Mouse (Mus musculus): ENCODE data around the gene Son. TPM values are rescaled to one million over a fixed set of nuclear protein-coding genes. Genes with fewer than 3 reads are reported as not detected.
"Not testable (repeated sequence)": the region's sequence is repeated elsewhere in the genome, so short reads cannot be mapped to it uniquely, and the experiment has no call there.

Son gene
- total RNA-seq, 1 experiment from 2014 or later: 297 TPM

DNA sequence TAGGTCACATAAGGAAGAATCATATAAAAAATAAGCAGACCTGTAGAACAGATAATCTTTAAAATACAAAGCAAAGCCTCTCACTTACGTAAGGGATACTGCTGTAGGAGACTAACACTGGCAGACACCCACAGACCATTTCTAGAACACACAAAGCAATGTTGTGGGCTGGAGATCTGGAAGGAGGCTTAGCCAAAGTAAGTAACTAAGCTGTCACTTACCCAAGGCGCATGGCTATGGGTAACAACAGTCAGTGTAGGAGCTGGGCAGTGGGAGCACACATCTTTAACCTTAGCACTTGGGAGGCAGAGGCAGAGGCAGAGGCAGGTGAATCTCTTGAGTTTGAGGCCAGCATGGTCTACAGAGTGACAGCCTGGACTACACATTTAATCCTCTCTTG, 7.7 kb upstream of the Son start:
- no peak for DNase-seq

DNA sequence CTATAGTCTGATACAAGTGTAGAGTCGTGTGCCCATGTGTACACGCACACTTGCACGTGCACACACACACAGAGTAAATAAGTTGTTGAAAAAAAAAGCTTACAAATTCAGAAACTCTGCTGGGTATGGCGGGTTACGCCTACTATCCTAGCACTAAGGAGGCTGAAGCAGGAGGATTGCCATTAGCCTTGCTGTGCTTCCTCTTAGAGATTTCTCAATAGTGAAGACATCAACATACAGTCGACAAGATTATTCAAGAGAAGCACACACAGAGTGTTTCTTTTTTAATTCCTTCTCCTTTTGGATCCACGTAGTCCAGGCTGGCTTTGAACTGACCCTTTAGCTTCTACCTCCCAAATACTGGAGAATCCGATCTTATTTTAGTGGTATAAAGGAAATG, 7.1 kb upstream of the Son start:
- DNase-seq: no peak

DNA sequence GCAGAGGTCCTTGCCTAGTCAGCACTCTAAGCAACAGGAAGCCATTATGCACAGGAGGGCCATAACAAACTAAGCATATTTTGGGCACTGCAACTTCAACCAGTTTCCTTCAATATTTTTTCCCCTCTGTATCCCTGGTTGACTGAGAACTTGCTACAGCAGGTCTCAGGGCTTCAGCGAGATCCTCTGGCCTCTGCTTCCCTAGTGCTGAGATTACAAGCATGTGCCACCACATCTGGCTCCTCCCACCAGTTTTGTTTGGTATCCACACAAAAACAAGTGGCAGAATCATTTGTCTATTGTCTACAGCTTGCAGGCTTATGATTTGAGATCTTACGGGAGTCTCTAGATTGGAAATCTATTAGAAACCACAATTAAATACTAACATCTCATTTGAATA, 2.4 kb upstream of the Son start:
- no peak for DNase-seq

DNA sequence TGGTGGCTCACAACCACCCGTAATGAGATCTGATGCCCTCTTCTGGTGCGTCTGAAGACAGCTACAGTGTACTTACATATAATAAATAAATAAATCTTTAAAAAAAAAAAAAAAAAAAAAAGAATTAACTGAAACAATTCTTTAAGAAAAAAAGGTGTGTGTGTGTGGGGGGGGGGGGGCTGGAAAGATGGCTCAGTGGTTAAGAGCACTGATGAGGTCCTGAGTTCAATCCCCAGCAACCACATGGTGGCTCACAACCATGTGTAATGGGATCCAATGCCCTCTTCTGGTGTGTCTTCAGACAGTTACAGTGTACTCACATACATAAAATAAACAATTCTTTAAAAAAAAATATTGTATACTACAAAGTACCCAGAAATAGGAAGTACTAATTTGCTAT, 1.9 kb upstream of the Son start:
- not testable (repeated sequence) for DNase-seq

DNA sequence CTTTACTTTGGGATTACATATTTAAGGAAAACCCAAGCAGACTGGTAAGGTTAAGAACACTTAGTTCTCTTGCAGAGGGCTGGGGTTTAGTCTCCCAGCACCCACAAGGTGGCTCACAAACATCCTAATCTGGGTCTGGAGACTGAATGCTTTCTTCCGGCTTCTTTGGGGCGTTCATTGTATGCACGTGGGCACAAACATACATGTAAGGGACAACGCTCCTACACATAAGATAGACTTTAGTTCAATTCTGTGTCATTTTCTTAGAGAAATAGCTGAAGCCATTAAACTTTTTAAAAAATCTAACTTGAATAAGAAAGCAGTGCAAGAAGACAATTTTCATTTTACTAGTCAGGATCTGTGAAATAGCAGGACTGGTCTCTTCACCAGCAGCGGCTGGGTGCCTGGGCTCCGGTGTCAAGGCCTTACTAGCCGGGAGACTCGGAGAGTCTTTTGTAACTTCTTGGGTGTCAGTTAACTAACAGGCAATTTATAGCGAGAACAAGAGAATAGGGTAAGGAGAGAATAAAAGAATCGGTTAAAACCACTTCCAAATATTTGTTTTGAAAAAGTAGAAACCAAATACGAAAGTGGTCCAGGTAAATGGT, 1.2 kb upstream of the Son start:
- DNase-seq: no peak

DNA sequence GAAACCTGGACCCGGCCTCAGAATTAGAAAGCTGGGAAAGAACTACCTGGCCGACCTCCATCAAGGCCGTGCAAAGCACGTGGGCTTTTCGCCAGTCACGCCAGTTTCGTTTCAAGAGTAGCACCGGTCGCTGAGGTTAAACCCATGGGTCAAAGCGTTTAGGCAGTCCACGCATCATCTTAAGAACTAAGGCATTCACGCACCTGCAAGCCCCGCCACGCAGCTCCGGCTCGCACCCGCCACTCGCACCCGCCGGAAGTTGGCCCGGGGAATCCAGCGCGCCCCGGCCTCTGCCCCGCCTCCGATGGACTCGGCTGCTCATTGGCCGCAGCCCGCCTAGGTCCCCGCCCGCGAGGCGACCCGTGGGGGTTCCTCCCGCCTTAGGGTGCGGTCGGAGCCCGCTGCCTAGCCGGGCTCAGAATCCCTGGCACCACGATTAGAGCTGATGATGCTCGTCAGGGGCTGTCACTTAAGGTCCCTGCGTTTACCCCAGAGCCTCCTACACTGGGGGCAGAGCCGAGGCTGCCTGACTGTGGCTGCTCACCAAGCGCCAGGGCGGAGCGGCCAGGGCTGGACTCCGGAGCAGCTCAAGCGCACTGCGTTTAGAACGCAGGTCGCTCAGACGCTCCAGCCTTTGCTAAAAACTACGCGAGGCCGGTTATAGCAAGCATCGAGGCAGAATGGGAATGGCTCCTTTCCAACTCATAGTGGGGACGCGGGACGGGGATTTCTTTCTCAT, 456 bp upstream of the Son start, which contains the start of gene Gart:
Gene Gart (minus strand): TSS at position 272 of the 739 bp plus-strand sequence.
- peak; percentile 98 for DNase-seq

DNA sequence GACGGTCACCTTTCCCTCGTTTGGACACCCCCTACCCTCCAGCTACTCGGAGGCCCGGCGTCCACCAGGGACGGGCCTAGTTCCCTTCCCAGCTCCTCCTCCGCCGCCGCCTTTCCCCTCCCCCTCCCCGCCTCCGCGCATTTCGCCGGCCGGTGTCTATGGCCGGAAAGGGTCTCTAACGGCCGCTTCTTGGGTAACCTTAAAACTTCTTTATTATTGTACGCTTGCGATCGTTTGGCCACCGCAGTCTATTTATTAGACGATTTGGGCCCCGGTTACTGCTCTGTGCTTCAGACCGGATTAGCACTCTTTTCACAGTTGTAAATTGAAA, 879 bp downstream of the Son start:
- peak; percentile 90 for DNase-seq

DNA sequence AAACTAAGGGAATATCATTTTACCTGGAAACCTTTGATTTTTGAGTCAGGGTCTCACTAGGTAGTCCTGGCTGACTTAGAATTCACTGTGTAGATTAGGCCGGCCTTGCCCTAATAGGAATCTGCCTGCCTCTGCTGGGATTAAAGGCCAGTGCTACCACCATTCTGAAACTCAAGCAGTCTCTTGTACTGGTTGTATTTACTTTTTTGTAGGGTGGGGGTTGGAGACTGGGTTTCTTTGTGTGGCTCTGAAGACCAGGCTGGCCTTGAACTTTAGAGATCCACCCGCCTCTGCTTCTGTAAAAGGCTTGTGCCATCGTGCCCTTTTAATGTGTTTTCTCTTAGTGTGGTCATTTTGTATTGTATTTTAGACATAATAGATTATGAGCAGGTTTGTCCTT, 1.9 kb downstream of the Son start:
- DNase-seq: no peak

DNA sequence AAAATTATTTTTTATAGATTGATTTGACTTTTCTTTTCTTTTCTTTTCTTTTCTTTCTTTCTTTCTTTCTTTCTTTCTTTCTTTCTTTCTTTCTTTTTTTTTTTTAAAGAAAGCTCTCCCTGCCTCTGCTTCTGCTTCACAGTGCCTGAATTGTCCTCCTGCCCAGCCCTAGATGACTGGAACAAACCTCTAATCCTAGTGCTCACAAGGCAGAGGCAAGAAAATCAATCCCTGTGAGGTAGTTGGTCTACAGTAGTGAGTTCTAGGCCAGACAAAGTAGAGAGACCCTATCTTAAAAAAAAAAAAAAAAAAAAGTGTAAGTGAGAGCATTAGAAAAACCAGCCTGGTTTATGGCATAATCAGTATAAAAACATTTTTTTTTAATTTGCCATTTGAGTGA, 2.5 kb downstream of the Son start:
- DNase-seq: no peak

DNA sequence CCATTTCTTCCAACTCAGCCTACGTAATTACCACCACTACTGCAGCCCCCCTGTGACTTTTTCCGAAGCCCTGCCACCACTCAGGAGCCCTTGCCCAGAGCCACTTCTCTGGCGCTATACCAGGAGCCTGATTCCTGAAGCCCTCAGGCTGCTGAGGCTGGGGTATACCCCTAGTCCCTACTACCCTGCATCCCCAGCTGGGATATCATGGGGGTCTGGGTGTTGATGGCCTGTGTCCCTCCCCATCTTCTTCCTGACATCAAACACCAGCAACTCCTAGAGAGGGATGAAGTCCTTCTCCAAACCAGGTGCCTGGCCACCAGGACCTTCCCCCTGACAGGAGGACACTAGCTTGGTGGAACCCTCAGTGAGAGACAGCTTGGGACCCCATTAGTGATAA, 4.9 kb downstream of the Son start:
- DNase-seq: no peak

DNA sequence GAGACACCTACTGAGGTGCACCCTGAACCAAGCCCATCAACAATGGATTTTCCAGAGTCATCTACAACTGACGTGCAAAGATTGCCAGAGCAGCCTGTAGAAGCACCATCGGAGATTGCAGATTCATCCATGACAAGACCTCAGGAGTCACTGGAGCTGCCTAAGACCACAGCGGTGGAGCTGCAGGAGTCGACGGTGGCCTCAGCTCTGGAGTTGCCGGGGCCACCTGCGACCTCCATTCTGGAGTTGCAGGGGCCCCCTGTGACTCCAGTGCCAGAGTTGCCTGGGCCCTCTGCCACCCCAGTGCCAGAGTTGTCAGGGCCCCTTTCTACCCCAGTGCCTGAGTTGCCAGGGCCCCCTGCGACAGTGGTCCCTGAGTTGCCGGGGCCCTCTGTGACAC, 8.0 kb downstream of the Son start:
- no peak for DNase-seq

DNA sequence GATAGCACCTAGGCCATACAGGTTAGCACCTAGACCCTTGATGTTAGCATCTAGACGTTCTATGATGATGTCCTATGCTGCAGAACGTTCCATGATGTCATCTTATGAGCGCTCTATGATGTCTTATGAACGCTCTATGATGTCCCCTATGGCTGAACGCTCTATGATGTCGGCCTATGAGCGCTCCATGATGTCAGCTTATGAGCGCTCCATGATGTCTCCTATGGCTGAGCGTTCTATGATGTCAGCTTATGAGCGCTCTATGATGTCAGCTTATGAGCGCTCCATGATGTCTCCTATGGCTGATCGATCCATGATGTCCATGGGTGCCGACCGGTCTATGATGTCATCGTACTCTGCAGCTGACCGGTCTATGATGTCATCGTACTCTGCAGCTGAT, 10.0 kb downstream of the Son start:
- DNase-seq: no peak

DNA sequence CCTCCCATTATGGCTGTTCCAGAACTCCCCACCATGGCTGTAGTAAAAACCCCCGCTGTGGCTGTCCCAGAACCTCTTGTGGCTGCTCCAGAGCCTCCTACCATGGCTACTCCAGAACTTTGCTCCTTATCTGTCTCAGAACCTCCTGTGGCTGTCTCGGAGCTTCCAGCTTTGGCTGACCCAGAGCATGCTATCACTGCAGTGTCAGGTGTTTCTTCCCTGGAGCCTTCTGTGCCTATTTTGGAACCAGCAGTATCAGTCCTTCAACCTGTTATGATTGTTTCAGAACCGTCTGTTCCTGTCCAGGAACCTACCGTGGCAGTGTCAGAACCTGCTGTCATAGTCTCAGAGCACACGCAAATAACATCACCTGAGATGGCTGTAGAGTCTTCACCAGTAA, 11.2 kb downstream of the Son start:
- no peak for DNase-seq

DNA sequence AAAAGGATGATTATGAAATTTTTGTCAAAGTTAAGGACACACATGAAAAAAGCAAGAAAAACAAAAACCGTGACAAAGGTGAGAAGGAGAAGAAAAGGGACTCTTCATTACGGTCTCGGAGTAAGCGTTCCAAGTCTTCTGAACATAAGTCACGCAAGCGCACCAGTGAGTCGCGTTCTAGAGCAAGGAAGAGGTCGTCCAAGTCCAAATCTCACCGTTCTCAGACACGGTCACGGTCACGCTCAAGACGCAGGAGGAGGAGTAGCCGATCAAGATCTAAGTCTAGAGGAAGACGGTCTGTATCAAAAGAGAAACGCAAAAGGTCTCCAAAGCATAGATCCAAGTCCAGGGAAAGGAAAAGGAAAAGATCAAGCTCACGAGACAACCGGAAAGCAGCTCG, 12.5 kb downstream of the Son start:
- DNase-seq: no peak

DNA sequence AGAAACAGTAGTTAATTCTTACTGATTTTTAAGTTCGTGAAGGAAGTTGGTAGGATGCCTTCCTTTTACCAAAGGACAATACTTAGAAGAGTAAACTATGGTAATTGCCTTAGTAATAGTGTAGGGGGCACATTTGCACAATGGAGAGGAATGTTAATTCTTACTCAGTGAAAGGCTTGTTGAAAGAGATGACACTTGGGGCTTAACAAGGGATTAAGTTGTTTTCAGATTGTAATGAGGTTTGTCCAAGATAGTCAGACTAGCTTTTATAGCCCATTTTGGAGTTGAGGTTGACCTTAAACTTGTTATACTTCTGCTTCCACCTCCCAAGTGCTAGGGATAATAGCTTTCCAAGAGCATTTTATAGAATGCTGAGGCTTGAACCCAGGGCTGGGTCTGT, 14.1 kb downstream of the Son start:
- DNase-seq: no peak

DNA sequence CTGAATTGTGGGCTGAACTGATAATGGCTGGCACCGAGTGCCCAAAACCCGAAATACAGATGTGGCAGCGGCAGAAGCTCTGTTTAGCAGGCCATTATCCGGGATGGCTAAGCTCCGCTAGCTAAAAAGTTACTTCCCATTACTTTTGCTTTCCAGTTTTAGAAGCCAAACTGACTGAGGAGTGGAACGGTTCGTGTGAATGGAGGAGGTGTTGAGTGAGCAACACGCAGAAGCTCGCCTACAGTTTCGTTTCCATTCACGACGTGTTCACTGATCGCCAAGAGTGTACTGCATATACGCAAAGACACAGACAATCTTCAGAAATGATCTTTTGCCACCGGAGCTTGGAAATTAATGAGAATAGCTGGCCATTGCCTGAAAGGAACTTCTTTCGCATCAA, 15.0 kb downstream of the Son start:
- no peak for DNase-seq

DNA sequence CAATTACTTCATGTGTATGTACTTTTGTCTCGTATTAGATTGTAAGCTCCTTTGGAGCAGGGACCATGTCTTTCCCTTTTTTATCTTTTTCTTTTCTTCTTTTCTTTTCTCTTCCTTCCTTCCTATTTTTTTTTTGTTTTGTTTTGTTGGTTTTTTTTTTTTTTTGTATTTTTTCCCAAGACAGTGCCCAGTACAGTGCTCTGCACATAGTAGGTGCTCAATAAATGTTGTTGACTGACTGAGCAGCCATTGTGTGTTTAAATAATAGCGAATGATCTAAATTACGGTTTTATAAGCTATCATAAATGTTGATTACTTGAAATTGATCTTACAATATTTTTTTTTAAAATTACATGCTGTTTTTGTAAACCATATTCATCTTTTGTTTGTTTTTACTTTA, 16.5 kb downstream of the Son start:
- DNase-seq: no peak

DNA sequence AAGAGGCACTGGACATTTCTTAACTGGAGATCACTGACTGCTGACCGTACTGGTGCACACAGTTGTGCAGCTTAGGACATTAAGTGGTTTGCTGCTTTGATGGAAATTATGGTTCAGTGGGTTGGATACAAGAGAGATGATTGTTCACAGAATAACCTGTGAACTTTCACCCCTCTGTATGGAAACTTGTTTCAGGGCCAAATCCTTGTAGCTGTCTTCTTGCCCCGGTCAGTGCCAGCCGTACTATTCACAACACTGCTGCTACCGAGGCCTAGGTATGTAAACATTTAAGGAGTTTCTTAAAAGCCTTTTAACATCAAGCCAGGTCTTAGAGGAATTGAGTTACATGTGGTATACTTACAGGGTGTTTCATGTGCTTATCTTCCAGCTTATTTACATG, 27.2 kb downstream of the Son start:
- no peak for DNase-seq

DNA sequence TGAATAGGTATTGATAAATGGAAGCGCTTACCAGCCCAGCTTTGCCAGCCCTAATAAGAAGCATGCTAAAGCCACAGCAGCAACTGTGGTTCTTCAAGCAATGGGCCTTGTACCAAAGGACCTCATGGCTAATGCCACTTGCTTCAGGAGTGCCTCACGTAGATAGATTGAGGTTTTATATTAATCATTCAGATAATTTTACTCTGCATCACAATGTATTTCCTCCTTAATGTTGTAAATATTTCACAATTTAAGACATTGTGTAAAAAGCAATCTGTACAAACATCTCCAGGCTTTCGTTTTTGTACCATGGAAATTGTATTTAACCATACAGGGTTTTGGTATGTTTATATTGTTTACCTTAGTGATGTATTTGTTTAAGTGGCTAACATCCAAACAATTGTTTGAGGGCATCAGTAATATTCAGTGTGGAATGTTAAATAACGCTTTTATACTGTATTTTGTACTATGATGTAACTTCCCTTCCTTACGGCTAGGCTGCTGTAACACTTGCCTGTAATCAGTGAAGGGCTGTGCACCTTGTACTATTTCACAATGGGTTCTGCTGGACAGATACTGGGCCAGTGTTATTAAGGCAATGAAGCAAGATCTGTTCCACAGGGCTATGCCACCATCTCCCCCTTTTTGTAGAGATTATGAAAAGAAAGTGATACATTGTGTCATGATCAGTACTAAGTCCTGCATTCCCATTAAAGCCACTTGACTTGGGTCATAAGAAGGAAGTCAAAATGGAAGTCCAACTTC, 31.0 kb downstream of the Son start:
- no peak for DNase-seq

DNA sequence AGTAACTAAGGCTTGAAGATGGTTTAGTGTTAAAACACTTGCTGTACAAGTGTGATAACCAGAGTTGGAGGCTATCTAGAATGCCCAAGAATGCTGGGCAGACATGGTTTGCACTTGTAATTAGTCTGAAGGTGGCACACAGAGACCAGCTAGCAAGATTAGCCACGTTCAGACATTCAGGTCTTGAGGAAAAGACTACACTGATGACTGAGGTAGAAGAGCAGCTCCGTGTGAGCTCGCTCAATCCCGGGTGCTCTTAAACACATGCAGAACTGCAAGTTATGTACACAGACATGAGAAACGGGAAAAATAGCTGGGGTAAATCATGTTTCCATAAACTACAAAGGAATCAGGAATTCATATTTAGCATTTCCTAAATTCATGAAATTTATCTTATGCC, 33.4 kb downstream of the Son start:
- DNase-seq: no peak

DNA sequence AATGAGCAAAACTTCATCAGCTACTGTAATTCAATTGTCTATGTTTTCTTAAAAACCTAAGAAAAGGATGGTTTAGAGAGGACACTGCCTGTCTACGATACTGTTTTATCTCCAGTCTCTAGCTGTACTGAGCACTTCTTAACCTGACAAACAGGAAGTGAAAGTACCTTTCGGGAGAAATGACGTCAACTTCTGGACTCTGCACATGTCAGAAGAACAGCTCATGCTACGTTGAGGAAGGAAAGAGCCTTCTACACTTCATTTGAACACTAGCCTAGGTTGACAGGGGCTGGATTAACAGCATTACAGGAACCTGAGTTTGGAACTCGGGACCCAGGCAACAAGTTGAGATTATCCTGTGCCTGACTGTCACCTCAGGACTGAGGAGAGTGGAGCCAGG, 38.2 kb downstream of the Son start:
- DNase-seq: no peak

DNA sequence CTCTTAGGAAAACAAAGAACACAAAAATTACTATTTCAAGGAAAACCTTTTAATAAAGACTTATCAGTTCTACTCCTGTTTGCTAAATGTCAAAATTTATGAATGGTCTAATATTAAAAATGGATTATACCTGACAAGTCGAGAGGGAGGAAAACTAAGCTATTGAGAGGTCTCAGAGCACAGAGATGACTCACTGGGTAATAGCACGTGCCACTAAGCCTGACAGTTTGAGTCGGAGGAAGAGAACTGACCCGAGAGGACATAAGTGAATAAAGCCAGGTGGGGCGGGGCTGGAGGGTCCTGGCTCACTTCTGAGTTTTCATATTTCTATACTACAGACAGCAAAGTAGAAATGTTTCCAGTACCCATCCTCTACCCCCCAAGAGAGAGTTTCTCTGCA, 39.1 kb downstream of the Son start:
- no peak for DNase-seq

DNA sequence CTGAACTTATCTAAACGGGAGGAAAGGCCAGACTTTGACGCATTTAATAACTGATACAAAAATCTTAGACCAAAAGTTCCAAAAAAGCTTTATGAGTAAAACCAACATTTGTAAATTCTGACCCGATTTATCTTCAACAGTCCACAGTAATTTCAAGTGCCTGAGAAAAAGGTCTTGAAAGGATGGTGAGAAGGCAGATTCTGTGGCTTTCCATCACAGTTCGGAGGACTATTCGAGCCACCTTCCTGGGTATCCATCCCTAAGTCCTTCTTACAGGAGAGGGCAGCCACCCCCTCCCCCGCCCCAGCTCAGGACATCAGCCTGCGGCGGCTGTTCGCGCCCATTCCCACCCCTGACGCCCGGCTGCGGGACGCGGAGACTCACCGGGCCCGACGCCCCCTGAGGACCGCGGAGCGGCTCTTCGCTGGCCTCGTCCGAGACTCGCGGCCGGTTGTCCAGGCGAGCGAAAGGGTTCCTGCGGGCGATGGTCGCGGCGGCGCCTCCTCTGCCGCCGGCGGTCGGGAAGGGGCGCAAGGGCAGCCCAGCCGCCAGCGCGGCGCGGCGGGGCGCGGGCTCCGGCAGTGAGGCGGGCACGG, 40.8 kb downstream of the Son start:
- no peak for DNase-seq
